In genomic region chr9:7176618-7177610, GRCm38 (mm10) we compare ENCODE assay signal across 8 mouse cellular contexts. TPM values are rescaled to one million over a fixed set of nuclear protein-coding genes. Genes with fewer than 3 reads are reported as not detected.
DNase-seq lines count a peak whose midpoint lies in the region; ATAC-seq lines count a peak whose summit lies in the region.

No protein-coding gene starts in this region.

- H3K9me3 ChIP-seq in hindbrain, embryonic 13.5 days, result no peaks in the 10 kb centered on the region

- peak overlapping the region; percentile 76 for H3K9ac ChIP-seq in hindbrain, embryonic 13.5 days

- peaks cover 10% of the 10 kb centered on the region for H3K36me3 ChIP-seq in hindbrain, embryonic 13.5 days

- peak overlapping the region; percentile 64 for H3K4me3 ChIP-seq in hindbrain, embryonic 13.5 days

- H3K27ac ChIP-seq in hindbrain, embryonic 13.5 days, result peak overlapping the region; percentile 13; the same call in 1 of the 2 replicates

- peak; percentile 75 for DNase-seq in Muller cell, postnatal 12 days (ENCODE audit: inconsistent ontology term)
- DNase-seq in cerebellum, postnatal 14 days, result peak; percentile 93 to 94
- peak; percentile 83 to 90 for DNase-seq in frontal cortex, postnatal 14 days (ENCODE audit: low spot score in 2 of 2)
- DNase-seq in layer of hippocampus, postnatal 14 days (ENCODE audit: low spot score in 2 of 2), result peak; percentile 86 to 93
- DNase-seq in lung, postnatal 10 days, result peak; percentile 87
- peak; percentile 86 for DNase-seq in ovary, postnatal 36 days (ENCODE audit: low spot score)
- DNase-seq in thymus, postnatal 14 days, result peak; percentile 89

- H3K4me2 ChIP-seq in hindbrain, embryonic 13.5 days, result peak overlapping the region; percentile 66

- peaks cover 12% of the 10 kb centered on the region for H3K4me1 ChIP-seq in hindbrain, embryonic 13.5 days (replicated peaks)

- WGBS in hindbrain, embryonic 13.5 days, result 9% methylated on average over 41 of the region's 41 CpGs

- peak; percentile 100 for ATAC-seq in hindbrain, embryonic 13.5 days (ENCODE audit: low FRiP score)

- no peaks in the 10 kb centered on the region for H3K27me3 ChIP-seq in hindbrain, embryonic 13.5 days

RNA-seq across cellular contexts. Expression of gene Dync2h1, which starts 7.3 kb away (rescaled TPM):
- polyA plus RNA-seq in hindbrain, embryonic 13.5 days (2015; fragmentation: Nextera tagmentation; extraction: Ambion mirVana), result 22.0 and 23.2 TPM in 2 replicates
- 10 to 100 TPM; 25.8 to 28.0 TPM for total RNA-seq in layer of hippocampus, postnatal 14 days (2021)

RNA-seq across cellular contexts. Expression of gene Dcun1d5, which starts 7.4 kb away (rescaled TPM):
- 115 and 117 TPM in 2 replicates for polyA plus RNA-seq in hindbrain, embryonic 13.5 days (2015; fragmentation: Nextera tagmentation; extraction: Ambion mirVana)
- total RNA-seq in layer of hippocampus, postnatal 14 days (2021), result 10 to 100 TPM; 77.2 to 86.4 TPM

Comparison
In these comparisons a context has a peak if more than half of its experiments do, and no peak if none do; other contexts are left out.
1. Peak in every context shown above with its lines: DNase-seq, ATAC-seq, H3K4me3 ChIP-seq and H3K27ac ChIP-seq.